Mouse (Mus musculus) C2C12 (cell line): ENCODE measurements around the gene Sfmbt1.

Experiments used
- CEBPB ChIP-seq: IDR thresholded peaks from one replicate; pipeline ENCODE4 v1.6.1; 2011; ENCODE audit warnings: low read depth, mild to moderate bottlenecking, control low read depth, moderate library complexity
- CTCF ChIP-seq: IDR thresholded peaks from one replicate; pipeline ENCODE4 v1.5.1; 2011; ENCODE audit not compliant: control insufficient read depth, insufficient read depth, insufficient read length
- FOSL1 ChIP-seq: IDR thresholded peaks from one replicate; pipeline ENCODE4 v1.8.0; 2011; ENCODE audit warnings: mild to moderate bottlenecking, low read length; ENCODE audit not compliant: poor library complexity, insufficient read depth, severe bottlenecking
- MAX ChIP-seq: IDR thresholded peaks from one replicate; pipeline ENCODE4 v1.6.1; 2011; ENCODE audit warnings: mild to moderate bottlenecking, control low read depth
- MYOD1 ChIP-seq: IDR thresholded peaks from one replicate; pipeline ENCODE4 v1.6.1; 2011; ENCODE audit warnings: low read depth; ENCODE audit not compliant: control insufficient read depth, insufficient read length
- USF1 ChIP-seq: IDR thresholded peaks from one replicate; pipeline ENCODE4 v1.6.1; 2011; ENCODE audit warnings: low read depth, mild to moderate bottlenecking, control low read depth, moderate library complexity

GRCm38 (mm10) chr14:30855316-30855715 lies 140.7 kb downstream of the Sfmbt1 start:
- no peak for TF ChIP-seq MAX
- TF ChIP-seq CTCF, result no peak
- no peak for TF ChIP-seq USF1
- no peak for TF ChIP-seq MYOD1
- TF ChIP-seq CEBPB, result no peak
- TF ChIP-seq FOSL1, result no peak
